Mouse (Mus musculus): ENCODE data around the gene Krt77. TPM values are rescaled to one million over a fixed set of nuclear protein-coding genes. Genes with fewer than 3 reads are reported as not detected.

Gene Krt77
- not detected for polyA plus RNA-seq (2012; fragmentation: generic; extraction: Trizol)

GRCm38 (mm10) chr15:101869431-101869830, at the start of gene Krt77:
Gene Krt77, minus strand, starts transcription at chr15:101869705.

GRCm38 (mm10) chr15:101892820-101893219, 23.3 kb upstream of the Krt77 start, which contains the start of gene Krt76:
Gene Krt76, minus strand, starts transcription at chr15:101892920.

GRCm38 (mm10) chr15:101850694-101851093, 18.8 kb downstream of the Krt77 start, which contains the start of gene Krt1:
Gene Krt1, minus strand, starts transcription at chr15:101850794.

GRCm38 (mm10) chr15:101817875-101818274, 51.6 kb downstream of the Krt77 start, which contains the start of gene Krt2:
Gene Krt2, minus strand, starts transcription at chr15:101818169.

Other genes with a start within 250 kb of the Krt77 start
- gene Gm5414, start 241.5 kb downstream of the Krt77 start, polyA plus RNA-seq (2012; fragmentation: generic; extraction: Trizol): not detected
- gene Gm5478, start 222.3 kb downstream of the Krt77 start, polyA plus RNA-seq (2012; fragmentation: generic; extraction: Trizol): not detected
- gene Krt6b, start 189.4 kb downstream of the Krt77 start, polyA plus RNA-seq (2012; fragmentation: generic; extraction: Trizol): not detected
- gene Krt6a, start 175.4 kb downstream of the Krt77 start, polyA plus RNA-seq (2012; fragmentation: generic; extraction: Trizol): not detected
- under 1 TPM in 1 of 2 experiments, not detected in 1; 0.05 TPM for gene Krt5, start 156.8 kb downstream of the Krt77 start, polyA plus RNA-seq (2012; fragmentation: generic; extraction: Trizol)
- gene Krt71, start 126.6 kb downstream of the Krt77 start, polyA plus RNA-seq (2012; fragmentation: generic; extraction: Trizol): not detected
- gene Krt72, start 83.2 kb downstream of the Krt77 start, polyA plus RNA-seq (2012; fragmentation: generic; extraction: Trizol): not detected
- not detected for gene Krt73, start 67.4 kb downstream of the Krt77 start, polyA plus RNA-seq (2012; fragmentation: generic; extraction: Trizol)
- gene Krt2, start 51.5 kb downstream of the Krt77 start, polyA plus RNA-seq (2012; fragmentation: generic; extraction: Trizol): not detected
- gene Krt1, start 18.9 kb downstream of the Krt77 start, polyA plus RNA-seq (2012; fragmentation: generic; extraction: Trizol): not detected
- gene Krt76, start 23.2 kb upstream of the Krt77 start, polyA plus RNA-seq (2012; fragmentation: generic; extraction: Trizol): under 1 TPM in 1 of 2 experiments, not detected in 1; 0.01 TPM
- gene Krt4, start 55.0 kb upstream of the Krt77 start, polyA plus RNA-seq (2012; fragmentation: generic; extraction: Trizol): not detected
- gene Krt79, start 70.6 kb upstream of the Krt77 start, polyA plus RNA-seq (2012; fragmentation: generic; extraction: Trizol): not detected
- under 1 TPM; 0.01 to 0.05 TPM for gene Krt78, start 84.6 kb upstream of the Krt77 start, polyA plus RNA-seq (2012; fragmentation: generic; extraction: Trizol)
- gene Krt8, start 134.8 kb upstream of the Krt77 start, polyA plus RNA-seq (2012; fragmentation: generic; extraction: Trizol): under 1 TPM; 0.39 to 0.44 TPM
- gene Krt18, start 158.5 kb upstream of the Krt77 start, polyA plus RNA-seq (2012; fragmentation: generic; extraction: Trizol): under 1 TPM in 1 of 2 experiments, not detected in 1; 0.02 TPM
- gene Eif4b, start 204.1 kb upstream of the Krt77 start, polyA plus RNA-seq (2012; fragmentation: generic; extraction: Trizol): 100 to 1,000 TPM; 147 to 289 TPM
- gene Tns2, start 230.7 kb upstream of the Krt77 start, polyA plus RNA-seq (2012; fragmentation: generic; extraction: Trizol): 100 to 1,000 TPM; 101 to 364 TPM